Mouse (Mus musculus): ENCODE results near the gene Dnah9. TPM values are rescaled to one million over a fixed set of nuclear protein-coding genes. Genes with fewer than 3 reads are reported as not detected.

The Dnah9 gene
- total and polyA plus RNA-seq, 3 experiments = 0.11 to 0.20 (median 0.13) TPM

GRCm38 (mm10) chr11:66046594-66047193 is 121.7 kb downstream of the Dnah9 start:
- peak; percentile 68; the same call in 1 of the 2 replicates for TF ChIP-seq UBTF (IDR thresholded peaks at IDR 0.05; ENCODE audit: low read depth, low read length)
- TF ChIP-seq TBP (conservative IDR thresholded peaks at IDR 0.05; ENCODE audit: low read depth, low read length) = peak; percentile 92
- TF ChIP-seq NELFE (IDR thresholded peaks at IDR 0.05; ENCODE audit: low read depth, low read length) = no peak
- Histone ChIP-seq H3K36me3 (replicated peaks in 1 of 2; ENCODE audit: control insufficient read depth in 1 of 2, insufficient read depth in 1 of 2, low read length in 1 of 2) (no peaks in the 10 kb centered on the region), H3K27me3 (replicated peaks) (no peaks in the 10 kb centered on the region), H3K4me2 (ENCODE audit: insufficient read depth, low read depth, poor library complexity, severe bottlenecking) (no peak overlapping the region), H3K4me1 (ENCODE audit: control insufficient read depth in 1 of 2, insufficient read depth in 2 of 2) (peaks cover 7 to 19% of the 10 kb centered on the region in 2 experiments), H3K9me3 (replicated peaks; ENCODE audit: low read length) (no peaks in the 10 kb centered on the region), H3K79me2 (replicated peaks; ENCODE audit: control insufficient read depth, extremely low read depth, insufficient read depth, poor library complexity, severe bottlenecking) (no peaks in the 10 kb centered on the region), H3K9ac (ENCODE audit: insufficient read depth, low read depth) (no peak overlapping the region), H3K27ac (ENCODE audit: insufficient read depth, low read depth) (no peak overlapping the region), H3K4me3 (replicated peaks in 1 of 3; ENCODE audit: low read depth in 2 of 3, low read length in 2 of 3, poor library complexity in 1 of 3) (no peak overlapping the region)
- dilution Hi-C loops (cut with MboI; ENCODE audit: extremely low pct_ligation_motif_present, extremely low pct_unique_long_range_greater_than_20kb, low sequenced_read_pairs) (no loop called here), in situ Hi-C loops (cut with MboI; ENCODE audit: low pct_ligation_motif_present, low pct_unique_long_range_greater_than_20kb, low sequenced_read_pairs) (no loop called here)
- DNase-seq (ENCODE audit: extremely low read depth) = no peak

- in situ Hi-C loops (cut with MboI; ENCODE audit: low pct_ligation_motif_present, low pct_unique_long_range_greater_than_20kb, low sequenced_read_pairs) = no loop called here
- peaks cover 0 to 3% of the 10 kb centered on the region in 2 experiments; a peak in 1 of 4 replicates for H3K4me1 ChIP-seq (ENCODE audit: control insufficient read depth in 1 of 2, insufficient read depth in 2 of 2)
- no peak for DNase-seq (ENCODE audit: extremely low read depth)
- H3K4me2 ChIP-seq (ENCODE audit: insufficient read depth, low read depth, poor library complexity, severe bottlenecking) = no peak overlapping the region
- H3K9me3 ChIP-seq (replicated peaks; ENCODE audit: low read length) = no peaks in the 10 kb centered on the region
- no peak overlapping the region for H3K9ac ChIP-seq (ENCODE audit: insufficient read depth, low read depth)
- no peak overlapping the region for H3K4me3 ChIP-seq (replicated peaks in 1 of 3; ENCODE audit: low read depth in 2 of 3, low read length in 2 of 3, poor library complexity in 1 of 3)
- TF ChIP-seq NELFE (IDR thresholded peaks at IDR 0.05; ENCODE audit: low read depth, low read length) = no peak
- TF ChIP-seq MAZ (IDR thresholded peaks at IDR 0.05; ENCODE audit: low read depth, low read length) = no peak
- no peak for TF ChIP-seq MEF2A (IDR thresholded peaks at IDR 0.05; ENCODE audit: borderline replicate concordance, low read depth, low read length)
- no peak for TF ChIP-seq RAD21 (IDR thresholded peaks at IDR 0.05; ENCODE audit: low read depth, low read length)
- no peak for TF ChIP-seq TCF12 (IDR thresholded peaks at IDR 0.05; ENCODE audit: low read depth, low read length)
- no peak for TF ChIP-seq GABPA (IDR thresholded peaks at IDR 0.05; ENCODE audit: insufficient replicate concordance, low read depth, low read length)
- no peak for TF ChIP-seq CHD1 (IDR thresholded peaks at IDR 0.05; ENCODE audit: low read depth, low read length)
- no peak for TF ChIP-seq USF1 (IDR thresholded peaks at IDR 0.05; ENCODE audit: low read depth, low read length)
- no peak for TF ChIP-seq CTCF (conservative IDR thresholded peaks at IDR 0.05 in 1 of 2, IDR thresholded peaks at IDR 0.05 in 1 of 2; ENCODE audit: low read depth in 2 of 2, low read length in 2 of 2)
- TF ChIP-seq PAX5 (IDR thresholded peaks at IDR 0.05; ENCODE audit: low read length) = no peak
- no peak for TF ChIP-seq MAFK (IDR thresholded peaks at IDR 0.05; ENCODE audit: insufficient replicate concordance, low read length)
- no peak for TF ChIP-seq MXI1 (IDR thresholded peaks at IDR 0.05; ENCODE audit: low read depth, low read length)
- TF ChIP-seq ZC3H11A (IDR thresholded peaks at IDR 0.05; ENCODE audit: low read depth, low read length) = no peak
- no peak for TF ChIP-seq ZNF384 (IDR thresholded peaks at IDR 0.05; ENCODE audit: low read depth, low read length)
- TF ChIP-seq HCFC1 (IDR thresholded peaks at IDR 0.05; ENCODE audit: low read depth, low read length) = no peak
- no peak for TF ChIP-seq UBTF (IDR thresholded peaks at IDR 0.05; ENCODE audit: low read depth, low read length)
- dilution Hi-C loops (cut with MboI; ENCODE audit: extremely low pct_ligation_motif_present, extremely low pct_unique_long_range_greater_than_20kb, low sequenced_read_pairs) = no loop called here
- H3K36me3 ChIP-seq (replicated peaks in 1 of 2; ENCODE audit: control insufficient read depth in 1 of 2, insufficient read depth in 1 of 2, low read length in 1 of 2) = no peaks in the 10 kb centered on the region
- no peak overlapping the region for H3K27ac ChIP-seq (ENCODE audit: insufficient read depth, low read depth)
- no peaks in the 10 kb centered on the region for H3K79me2 ChIP-seq (replicated peaks; ENCODE audit: control insufficient read depth, extremely low read depth, insufficient read depth, poor library complexity, severe bottlenecking)
- H3K27me3 ChIP-seq (replicated peaks) = no peaks in the 10 kb centered on the region
Observed at GRCm38 (mm10) chr11:66043635-66044034, 124.7 kb downstream of the Dnah9 start.
